Mouse (Mus musculus) midbrain, embryonic 13.5 days (tissue): Measurements from ENCODE around the gene Ppp1r1b. TPM values are rescaled to one million over a fixed set of nuclear protein-coding genes. Genes with fewer than 3 reads are reported as not detected.

ENCODE experiments used
- ATAC-seq: fragments of 200-750 bp; cut with Nextera tagmentation; 2 replicates; pipeline ENCODE4 v1.8.0; 2017; ENCODE audit warnings: mild to moderate bottlenecking, moderate TSS enrichment, moderate library complexity
- H3K27ac ChIP-seq: fragments of 300-500 bp; sonication (generic); 2 replicates; pipeline ENCODE4 v1.5.1; 2015; ENCODE audit warnings: inconsistent platforms, mild to moderate bottlenecking, moderate library complexity
- H3K27me3 ChIP-seq: fragments of 300-500 bp; sonication (generic); 2 replicates; pipeline ENCODE4 v1.6.1; 2015; ENCODE audit warnings: mild to moderate bottlenecking, inconsistent platforms
- H3K36me3 ChIP-seq: fragments of 300-500 bp; sonication (generic); 2 replicates; pipeline ENCODE4 v1.6.1; 2015; ENCODE audit warnings: mild to moderate bottlenecking, inconsistent platforms
- H3K4me1 ChIP-seq: fragments of 300-500 bp; sonication (generic); replicated peaks from 2 replicates; pipeline ENCODE4 v1.6.1; 2015; ENCODE audit warnings: inconsistent platforms
- H3K4me2 ChIP-seq: fragments of 300-500 bp; sonication (generic); replicated peaks from 2 replicates; pipeline ENCODE4 v1.6.1; 2015; ENCODE audit warnings: moderate library complexity, mild to moderate bottlenecking, inconsistent platforms
- H3K4me3 ChIP-seq: fragments of 300-500 bp; sonication (generic); replicated peaks from 2 replicates; pipeline ENCODE4 v1.5.1; 2015; ENCODE audit warnings: mild to moderate bottlenecking, inconsistent platforms
- H3K9ac ChIP-seq: fragments of 300-500 bp; sonication (generic); replicated peaks from 2 replicates; pipeline ENCODE4 v1.6.1; 2015; ENCODE audit warnings: mild to moderate bottlenecking, inconsistent platforms
- H3K9me3 ChIP-seq: fragments of 300-500 bp; sonication (generic); 2 replicates; pipeline ENCODE4 v1.6.1; 2016; ENCODE audit warnings: mild to moderate bottlenecking, inconsistent platforms
- WGBS: fragments of 180-500 bp; shearing (Covaris S2); methylation state at CpG from one replicate; pipeline ENCODE4 v1.1.7; 2015; 5-methylcytosine and 5-hydroxymethylcytosine counted together
- polyA plus RNA-seq: library from polyadenylated mRNA; unstranded; fragments of >200 nt; fragmentation: Nextera tagmentation; extraction: Ambion mirVana; gene quantifications from 2 replicates; pipeline ENCODE4 v1.2.1, GENCODE M21; 2015

Gene Ppp1r1b
- 0.73 and 1.9 TPM in 2 replicates for polyA plus RNA-seq

DNA sequence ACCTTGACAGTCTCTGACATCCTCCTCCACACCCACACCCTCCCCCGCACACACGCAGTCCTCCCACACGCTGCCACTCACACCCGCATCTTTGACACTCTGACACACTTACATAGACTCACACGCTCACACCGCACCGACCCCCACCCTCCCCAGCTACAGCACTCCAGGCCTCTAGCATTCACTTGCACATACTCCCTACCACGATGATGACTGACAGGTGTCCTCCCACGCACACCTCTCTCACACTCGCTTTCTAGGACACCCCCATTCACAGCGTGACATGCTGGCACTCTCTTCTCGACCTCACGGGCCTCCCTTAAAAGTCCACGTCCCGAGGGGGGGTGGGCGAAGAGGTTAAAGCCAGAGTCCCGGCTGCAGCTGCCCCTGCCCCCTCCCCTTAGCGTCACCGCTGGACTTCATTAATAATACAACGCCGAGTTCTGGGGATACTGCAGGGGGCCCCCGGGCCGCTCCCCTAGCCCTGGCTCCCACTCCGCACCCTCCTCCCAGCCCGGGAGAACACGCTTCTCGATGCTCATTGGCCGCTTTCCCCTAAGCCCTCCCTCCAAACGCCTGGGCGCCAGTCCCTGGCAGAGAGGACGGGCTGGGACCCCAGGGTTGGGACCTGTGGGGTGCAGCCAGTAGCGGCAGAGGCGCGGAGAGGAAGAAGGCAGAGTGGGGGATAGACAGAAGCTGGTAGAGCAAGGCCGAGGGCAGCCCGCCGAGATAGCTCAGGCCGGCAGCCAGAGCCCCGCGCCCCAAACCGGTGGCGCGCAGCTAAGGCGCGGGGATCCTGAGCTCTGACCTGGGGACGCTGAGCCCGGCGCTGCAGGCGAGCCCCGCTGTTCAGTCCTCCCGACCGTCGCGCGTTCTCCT, at the start of gene Ppp1r1b:
Ppp1r1b (plus strand) TSS at position 322 of the 879 bp plus-strand sequence.
- Histone ChIP-seq H3K9me3 (no peaks in the 10 kb centered on the region), H3K4me1 (peaks cover 22% of the 10 kb centered on the region), H3K27me3 (peaks cover 95% of the 10 kb centered on the region), H3K27ac (no peak within 1 kb of the TSS), H3K4me3 (peak within 1 kb of the TSS; percentile 54), H3K9ac (peak within 1 kb of the TSS; percentile 66), H3K36me3 (no peaks in the 10 kb centered on the region), H3K4me2 (peak within 1 kb of the TSS; percentile 97)
- under 1% methylated on average over 55 of the region's 55 CpGs for WGBS
- ATAC-seq: peak; percentile 74

DNA sequence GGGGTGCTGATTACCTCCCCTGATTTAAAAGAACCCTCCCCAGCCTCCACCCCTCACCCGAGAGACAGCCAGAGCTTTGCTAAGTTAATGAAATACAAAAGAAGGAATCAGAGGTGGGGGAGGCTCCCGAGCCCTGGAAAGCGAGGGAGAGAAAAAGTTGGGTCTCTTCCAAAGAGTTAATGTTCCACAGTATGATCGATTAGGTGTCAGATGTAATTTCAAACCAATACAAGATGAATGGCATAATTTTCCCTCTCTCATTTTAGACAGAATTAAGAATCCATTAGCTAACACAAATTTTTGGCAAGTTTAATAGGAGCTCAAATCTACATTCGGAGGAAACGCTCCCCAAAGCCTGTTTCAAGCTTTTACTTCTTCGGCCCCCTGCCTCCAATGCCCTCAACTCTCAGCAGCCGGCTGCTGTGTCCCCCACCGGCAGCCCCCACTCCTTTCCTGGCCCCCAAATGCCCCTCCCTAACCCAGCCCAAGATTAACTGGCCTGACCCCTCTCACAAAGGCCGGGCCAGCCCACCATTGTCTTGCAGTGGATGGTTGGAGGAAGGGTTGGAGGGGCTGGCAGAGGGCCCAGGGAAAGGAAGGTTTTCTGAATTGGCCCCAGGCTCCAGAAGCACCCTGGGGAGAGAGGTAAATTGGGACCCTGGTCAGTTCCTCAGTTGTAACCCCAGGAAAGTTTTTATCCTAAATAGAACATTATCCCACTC, 49.6 kb upstream of the Ppp1r1b start:
- H3K9me3 ChIP-seq: no peaks in the 10 kb centered on the region
- H3K27ac ChIP-seq: no peak overlapping the region
- no peak overlapping the region for H3K4me3 ChIP-seq
- peaks cover 45% of the 10 kb centered on the region for H3K27me3 ChIP-seq
- 2% methylated on average over 10 of the region's 10 CpGs for WGBS
- no peak overlapping the region for H3K9ac ChIP-seq
- peaks cover 44% of the 10 kb centered on the region for H3K4me1 ChIP-seq
- no peak for ATAC-seq
- H3K36me3 ChIP-seq: no peaks in the 10 kb centered on the region
- peak overlapping the region; percentile 26; the same call in 1 of the 2 replicates for H3K4me2 ChIP-seq

- Histone ChIP-seq H3K4me3 (0 out of 2 replicates have a peak overlapping the region, but pooled peaks have one; percentile 6), H3K27ac (no peak overlapping the region), H3K27me3 (peaks cover 91% of the 10 kb centered on the region), H3K36me3 (no peaks in the 10 kb centered on the region), H3K4me1 (peaks cover 12% of the 10 kb centered on the region), H3K9me3 (no peaks in the 10 kb centered on the region), H3K9ac (0 out of 2 replicates have a peak overlapping the region, but pooled peaks have one; percentile 10), H3K4me2 (peak overlapping the region; percentile 28)
- ATAC-seq: no peak
- WGBS: 2% methylated on average over 26 of the region's 26 CpGs
Observed at GRCm38 (mm10) chr11:98313790-98314323, 34.3 kb upstream of the Ppp1r1b start.

DNA sequence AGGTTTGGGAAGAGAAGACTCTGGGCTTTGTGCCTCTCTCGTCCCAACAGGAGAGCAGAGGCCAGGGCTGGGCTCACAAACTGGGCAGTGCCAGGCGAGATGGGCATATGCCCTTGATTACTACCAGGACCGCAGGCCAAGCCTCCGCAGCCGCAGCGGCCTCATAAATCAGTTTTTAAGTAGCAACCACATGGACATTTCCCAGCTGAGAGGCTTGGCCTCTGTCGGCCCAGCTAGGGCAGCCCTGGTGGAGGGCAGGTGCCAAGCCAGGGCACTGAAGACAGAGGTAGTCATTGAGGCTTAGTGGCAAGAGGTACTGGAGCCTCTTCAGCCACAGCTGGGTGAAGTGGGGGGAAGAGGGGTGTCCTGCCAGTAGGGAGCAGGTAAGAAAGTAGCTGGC, 30.7 kb upstream of the Ppp1r1b start:
- Histone ChIP-seq H3K4me2 (no peak overlapping the region), H3K27me3 (peaks cover 99% of the 10 kb centered on the region), H3K36me3 (no peaks in the 10 kb centered on the region), H3K27ac (no peak overlapping the region), H3K4me3 (no peak overlapping the region), H3K4me1 (peaks cover 22% of the 10 kb centered on the region), H3K9me3 (no peaks in the 10 kb centered on the region), H3K9ac (no peak overlapping the region)
- WGBS: under 1% methylated on average over 7 of the region's 7 CpGs
- ATAC-seq: no peak

DNA sequence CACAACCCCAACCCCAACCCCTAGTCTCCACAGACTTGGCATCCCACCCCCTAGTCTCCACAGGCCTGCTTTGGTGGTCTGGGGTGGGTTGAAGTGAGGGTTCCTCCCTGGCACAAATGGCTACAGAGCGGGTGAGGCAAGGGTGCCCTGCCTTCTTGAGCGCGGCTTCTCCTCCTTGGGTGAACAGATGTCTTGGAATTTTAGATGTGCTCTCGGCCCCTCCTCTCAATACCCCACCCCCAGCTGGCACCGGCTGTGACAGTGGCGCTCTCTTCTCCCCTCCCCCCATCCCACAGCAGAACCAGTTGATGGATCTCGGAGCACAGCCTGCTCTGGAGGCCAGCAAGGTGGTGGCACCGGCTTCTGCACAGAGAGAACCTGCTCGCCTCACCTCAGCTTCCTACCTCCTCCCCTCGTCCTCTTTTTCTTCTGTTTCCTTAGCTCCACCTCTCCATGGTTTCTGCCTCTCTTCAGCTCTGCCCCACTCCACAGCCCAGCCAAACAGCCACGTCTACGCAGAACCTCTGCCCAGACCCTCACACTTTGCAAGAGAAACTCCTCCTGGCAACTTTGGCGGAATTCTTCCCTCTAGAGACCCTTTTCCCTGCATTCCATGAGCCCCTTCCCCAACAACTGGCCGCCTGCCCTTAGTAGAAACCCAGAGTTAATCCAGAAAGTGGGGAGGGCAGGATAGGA, 29.6 kb upstream of the Ppp1r1b start:
- Histone ChIP-seq H3K27me3 (peaks cover 100% of the 10 kb centered on the region), H3K4me3 (no peak overlapping the region), H3K36me3 (no peaks in the 10 kb centered on the region), H3K27ac (no peak overlapping the region), H3K4me2 (no peak overlapping the region), H3K4me1 (peaks cover 20% of the 10 kb centered on the region), H3K9ac (no peak overlapping the region), H3K9me3 (no peaks in the 10 kb centered on the region)
- ATAC-seq: no peak
- WGBS: under 1% methylated on average over 14 of the region's 14 CpGs

DNA sequence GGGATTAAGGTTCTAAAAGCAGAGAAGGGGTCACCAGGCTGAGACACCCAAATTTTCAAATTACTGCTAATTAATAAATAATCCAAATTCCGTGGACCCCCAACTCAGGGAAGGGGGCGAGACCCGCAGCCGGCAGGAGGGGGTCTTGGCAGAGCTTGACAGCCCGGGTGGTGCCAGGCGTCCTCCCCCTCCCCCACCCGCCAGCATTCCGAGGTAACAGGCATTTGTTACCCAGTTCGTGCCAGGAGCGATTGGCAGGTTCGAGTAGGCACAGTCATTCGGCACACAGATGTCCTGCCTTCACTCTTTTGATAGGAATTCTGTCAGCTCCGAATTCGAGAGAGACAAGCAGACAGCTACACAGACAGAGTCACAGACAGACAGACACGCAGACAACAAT, 29.1 kb upstream of the Ppp1r1b start:
- H3K4me1 ChIP-seq: peaks cover 16% of the 10 kb centered on the region
- WGBS: 2% methylated on average over 15 of the region's 15 CpGs
- no peak overlapping the region for H3K27ac ChIP-seq

GRCm38 (mm10) chr11:98319544-98319943, 28.7 kb upstream of the Ppp1r1b start:
- H3K27me3 ChIP-seq: peaks cover 100% of the 10 kb centered on the region

More for the DNA sequence above, 29.1 kb upstream of the Ppp1r1b start:
- no peak overlapping the region for H3K4me2 ChIP-seq
- H3K36me3 ChIP-seq: no peaks in the 10 kb centered on the region
- H3K9ac ChIP-seq: no peak overlapping the region
- H3K9me3 ChIP-seq: no peaks in the 10 kb centered on the region
- H3K27me3 ChIP-seq: peaks cover 100% of the 10 kb centered on the region
- no peak overlapping the region for H3K4me3 ChIP-seq
- ATAC-seq: no peak

GRCm38 (mm10) chr11:98319944-98320343, 28.3 kb upstream of the Ppp1r1b start:
- H3K9ac ChIP-seq: no peak overlapping the region
- peaks cover 16% of the 10 kb centered on the region for H3K4me1 ChIP-seq
- peaks cover 100% of the 10 kb centered on the region for H3K27me3 ChIP-seq
- no peak overlapping the region for H3K4me2 ChIP-seq
- ATAC-seq: no peak
- no peak overlapping the region for H3K27ac ChIP-seq
- 3% methylated on average over 2 of the region's 2 CpGs for WGBS
- no peak overlapping the region for H3K4me3 ChIP-seq
- no peaks in the 10 kb centered on the region for H3K9me3 ChIP-seq
- H3K36me3 ChIP-seq: no peaks in the 10 kb centered on the region

More at GRCm38 (mm10) chr11:98319544-98319943, 28.7 kb upstream of the Ppp1r1b start:
- Histone ChIP-seq H3K27ac (no peak overlapping the region), H3K9me3 (no peaks in the 10 kb centered on the region), H3K4me1 (peaks cover 16% of the 10 kb centered on the region), H3K36me3 (no peaks in the 10 kb centered on the region), H3K9ac (no peak overlapping the region), H3K4me3 (no peak overlapping the region), H3K4me2 (no peak overlapping the region)
- 9% methylated on average over 4 of the region's 4 CpGs for WGBS
- ATAC-seq: no peak

DNA sequence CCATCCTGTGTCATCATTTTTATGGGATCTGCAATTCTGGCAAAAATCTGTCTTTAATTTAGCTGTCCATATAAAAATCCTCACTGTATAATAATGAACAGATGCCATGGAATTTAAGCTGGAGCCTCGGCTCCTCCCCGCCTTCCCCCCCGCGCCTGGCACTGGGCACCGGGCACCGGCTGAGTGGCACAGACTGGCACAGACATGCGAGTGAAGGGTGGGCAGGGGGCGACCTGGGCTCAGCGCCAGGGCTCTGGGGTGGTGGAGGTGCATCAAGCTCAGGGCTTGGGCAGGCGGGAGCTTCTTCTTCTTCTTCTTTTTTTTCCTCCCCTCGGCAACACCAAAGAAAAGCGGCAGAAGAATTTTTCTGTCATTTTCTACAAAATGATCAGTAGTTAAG, 27.8 kb upstream of the Ppp1r1b start:
- no peak for ATAC-seq
- no peak overlapping the region for H3K27ac ChIP-seq
- H3K4me2 ChIP-seq: no peak overlapping the region
- no peak overlapping the region for H3K9ac ChIP-seq
- no peak overlapping the region for H3K4me3 ChIP-seq
- 8% methylated on average over 12 of the region's 12 CpGs for WGBS
- H3K9me3 ChIP-seq: no peaks in the 10 kb centered on the region
- peaks cover 100% of the 10 kb centered on the region for H3K27me3 ChIP-seq
- H3K4me1 ChIP-seq: peaks cover 16% of the 10 kb centered on the region
- no peaks in the 10 kb centered on the region for H3K36me3 ChIP-seq

GRCm38 (mm10) chr11:98320806-98321676, 27.2 kb upstream of the Ppp1r1b start:
- H3K9ac ChIP-seq: no peak overlapping the region
- H3K9me3 ChIP-seq: no peaks in the 10 kb centered on the region
- H3K27ac ChIP-seq: no peak overlapping the region
- peaks cover 100% of the 10 kb centered on the region for H3K27me3 ChIP-seq
- no peak for ATAC-seq
- WGBS: 2% methylated on average over 28 of the region's 30 CpGs
- peaks cover 16% of the 10 kb centered on the region for H3K4me1 ChIP-seq
- no peaks in the 10 kb centered on the region for H3K36me3 ChIP-seq
- H3K4me2 ChIP-seq: peak overlapping the region; percentile 25
- H3K4me3 ChIP-seq: no peak overlapping the region

DNA sequence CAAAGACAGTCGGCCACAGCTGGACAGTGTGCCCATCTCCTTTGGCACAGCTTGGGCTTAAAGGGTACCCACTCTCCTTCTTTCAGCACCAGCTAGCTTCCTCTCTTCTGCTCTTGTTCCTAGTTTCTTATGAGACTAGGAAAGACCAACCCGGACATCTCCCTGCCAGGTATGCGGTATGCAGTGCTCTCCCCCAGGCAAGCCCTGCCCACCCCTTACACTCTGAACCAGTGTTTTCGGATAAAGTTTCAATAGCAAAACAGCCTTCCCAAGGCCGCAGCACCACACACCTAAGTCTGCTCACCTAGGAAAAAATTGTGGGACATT, 26.6 kb upstream of the Ppp1r1b start:
- no peak overlapping the region for H3K9ac ChIP-seq
- peaks cover 100% of the 10 kb centered on the region for H3K27me3 ChIP-seq
- H3K9me3 ChIP-seq: no peaks in the 10 kb centered on the region
- 7% methylated on average over 5 of the region's 5 CpGs for WGBS
- no peak overlapping the region for H3K27ac ChIP-seq
- no peak overlapping the region for H3K4me2 ChIP-seq
- no peak for ATAC-seq
- H3K4me3 ChIP-seq: no peak overlapping the region
- H3K36me3 ChIP-seq: no peaks in the 10 kb centered on the region
- peaks cover 16% of the 10 kb centered on the region for H3K4me1 ChIP-seq
